20 mouse cellular contexts compared by ENCODE assay signal in the genomic region with DNA sequence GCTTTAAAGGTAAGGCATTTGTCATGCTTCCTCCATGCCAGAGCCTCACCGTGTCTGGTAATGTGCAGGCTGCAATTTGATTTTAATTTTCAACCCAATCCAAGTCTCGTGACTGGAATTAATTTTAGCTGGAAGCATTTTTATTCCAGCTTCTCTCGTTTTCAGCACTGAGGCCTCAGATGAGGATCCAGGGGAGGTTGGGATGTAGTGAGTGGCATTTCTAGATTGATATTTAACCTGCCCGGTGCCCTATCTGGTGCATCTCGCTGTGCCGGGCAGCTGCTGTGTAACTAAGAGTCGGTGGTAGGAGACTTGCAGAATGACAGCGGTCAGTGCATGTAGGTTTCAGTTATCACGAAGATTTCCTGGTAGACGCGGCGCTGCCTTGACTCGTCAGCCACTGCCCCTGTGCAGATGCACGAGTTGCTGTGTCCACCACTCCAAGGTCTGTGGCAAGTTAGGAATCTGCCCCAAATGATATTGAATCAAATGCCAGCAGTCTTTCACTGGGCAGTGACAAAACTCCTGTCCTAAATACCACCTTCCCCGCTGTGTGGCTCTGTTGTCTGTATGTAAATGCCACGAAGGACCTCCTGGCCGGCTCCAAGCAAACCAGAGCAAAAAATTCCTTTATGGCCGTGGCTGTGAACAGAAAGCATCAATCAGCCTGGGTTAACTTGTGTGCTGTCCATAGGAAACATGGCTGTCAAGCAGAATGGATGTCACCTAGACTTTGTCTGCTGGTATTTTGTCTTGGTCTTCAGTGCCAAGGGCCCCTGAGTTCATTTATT.
"Had no signal": no experiment of that assay in that cellular context is flagged by ENCODE, and none has a peak within 500 bp of the region (broad histone marks: within the 10 kb centered on the region; RNA-seq: fewer than 3 reads in every experiment).

No protein-coding gene starts in this region.

- ATAC-seq: intestine, postnatal 0 days; liver, embryonic 12.5 days; midbrain, embryonic 13.5 days; midbrain, embryonic 16.5 days had no signal

- H3K9me3 ChIP-seq: limb, embryonic 10.5 days; limb, embryonic 13.5 days; liver, embryonic 12.5 days; liver, embryonic 15.5 days; lung, embryonic 15.5 days; megakaryocyte, embryonic 14.5 days; midbrain, embryonic 10.5 days; midbrain, embryonic 13.5 days; neural tube, embryonic 13.5 days; stomach, embryonic 15.5 days had no signal

- H3K4me1 ChIP-seq: limb, embryonic 13.5 days; liver, embryonic 12.5 days; stomach, embryonic 15.5 days had no signal

- DNase-seq: liver; lung, adult 18-20 months; lung, postnatal 10 days; retina, postnatal 1 day; right cerebral cortex, postnatal 25 days; spleen, adult 18-20 months; thymus, postnatal 25 days had no signal

- H3K9ac ChIP-seq: limb, embryonic 13.5 days; liver, embryonic 12.5 days; liver, embryonic 15.5 days; lung, embryonic 15.5 days; midbrain, embryonic 13.5 days; neural tube, embryonic 13.5 days; stomach, embryonic 15.5 days had no signal

- H3K4me3 ChIP-seq: limb, embryonic 10.5 days; limb, embryonic 13.5 days; liver, embryonic 12.5 days; liver, embryonic 15.5 days; lung, embryonic 15.5 days; megakaryocyte, embryonic 14.5 days; midbrain, embryonic 10.5 days; midbrain, embryonic 13.5 days; myocyte; neural tube, embryonic 13.5 days; stomach, embryonic 15.5 days had no signal

- H3K4me2 ChIP-seq: limb, embryonic 13.5 days; liver, embryonic 12.5 days; liver, embryonic 15.5 days; lung, embryonic 15.5 days; midbrain, embryonic 13.5 days; neural tube, embryonic 13.5 days; stomach, embryonic 15.5 days had no signal

- H3K27me3 ChIP-seq: limb, embryonic 13.5 days; liver, embryonic 12.5 days; liver, embryonic 15.5 days; lung, embryonic 15.5 days; megakaryocyte, embryonic 14.5 days; midbrain, embryonic 13.5 days; neural tube, embryonic 13.5 days; stomach, embryonic 15.5 days had no signal

- H3K27ac ChIP-seq: limb, embryonic 10.5 days; limb, embryonic 13.5 days; liver, embryonic 12.5 days; liver, embryonic 15.5 days; lung, embryonic 15.5 days; midbrain, embryonic 10.5 days; midbrain, embryonic 13.5 days; neural tube, embryonic 13.5 days; stomach, embryonic 15.5 days had no signal
